Mouse (Mus musculus): ENCODE results near the gene Tub. TPM values are rescaled to one million over a fixed set of nuclear protein-coding genes. Genes with fewer than 3 reads are reported as not detected.

Tub gene
- polyA plus RNA-seq, 1 experiment from 2014 or later = 0.06 TPM

Other genes with a start within 250 kb of the Tub start
- gene Olfr512, start 237.0 kb upstream of the Tub start, polyA plus RNA-seq (2015; fragmentation: Nextera tagmentation; extraction: Ambion mirVana) = not detected in 2 replicates
- not detected in 2 replicates for gene Olfr513, start 199.4 kb upstream of the Tub start, polyA plus RNA-seq (2015; fragmentation: Nextera tagmentation; extraction: Ambion mirVana)
- not detected in 2 replicates for gene Olfr514, start 124.3 kb upstream of the Tub start, polyA plus RNA-seq (2015; fragmentation: Nextera tagmentation; extraction: Ambion mirVana)
- gene Olfr516, start 99.8 kb upstream of the Tub start, polyA plus RNA-seq (2015; fragmentation: Nextera tagmentation; extraction: Ambion mirVana) = not detected in 2 replicates
- gene Olfr517, start 78.0 kb upstream of the Tub start, polyA plus RNA-seq (2015; fragmentation: Nextera tagmentation; extraction: Ambion mirVana) = not detected in 2 replicates
- not detected in 2 replicates for gene Olfr518, start 65.3 kb upstream of the Tub start, polyA plus RNA-seq (2015; fragmentation: Nextera tagmentation; extraction: Ambion mirVana)
- gene Olfr519, start 55.9 kb upstream of the Tub start, polyA plus RNA-seq (2015; fragmentation: Nextera tagmentation; extraction: Ambion mirVana) = not detected in 2 replicates
- gene Nlrp10, start 20.2 kb upstream of the Tub start, polyA plus RNA-seq (2015; fragmentation: Nextera tagmentation; extraction: Ambion mirVana) = 0.02 and 0.07 TPM in 2 replicates
- gene Eif3f, start 15.9 kb upstream of the Tub start, polyA plus RNA-seq (2015; fragmentation: Nextera tagmentation; extraction: Ambion mirVana) = 40.6 and 48.6 TPM in 2 replicates
- gene Ric3, start 133.0 kb downstream of the Tub start, polyA plus RNA-seq (2015; fragmentation: Nextera tagmentation; extraction: Ambion mirVana) = 0.64 and 0.73 TPM in 2 replicates
- gene Lmo1, start 224.9 kb downstream of the Tub start, polyA plus RNA-seq (2015; fragmentation: Nextera tagmentation; extraction: Ambion mirVana) = 0.79 and 1.0 TPM in 2 replicates

All from liver, embryonic 13.5 days (tissue).